Mouse (Mus musculus): ENCODE measurements around the gene P2ry14.

DNA sequence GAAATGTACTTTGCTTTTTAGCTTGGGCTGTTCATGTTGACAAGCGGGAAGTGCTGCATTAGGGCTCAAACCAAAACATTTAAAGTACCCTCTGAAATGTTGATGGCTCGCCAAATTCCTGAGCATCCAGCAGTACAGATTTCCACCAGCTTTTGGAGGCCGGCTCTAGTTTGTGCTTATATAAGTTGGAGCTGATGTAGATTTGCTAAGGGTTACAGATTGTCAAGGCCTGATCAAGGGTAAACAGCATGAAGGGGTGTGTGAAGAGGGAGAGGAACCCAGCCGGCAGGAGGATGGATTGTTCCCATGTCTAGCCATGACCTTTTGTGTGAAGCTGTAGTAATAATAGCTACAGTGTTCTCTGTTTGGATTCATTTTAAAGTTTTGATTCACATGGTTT, 22.3 kb downstream of the P2ry14 start:
- TF ChIP-seq SMC3 (IDR thresholded peaks at IDR 0.05; ENCODE audit: low read depth, low read length): no peak
- TF ChIP-seq ELF1 (IDR thresholded peaks at IDR 0.05; ENCODE audit: low read depth, low read length): no peak
- no peak for TF ChIP-seq CHD2 (IDR thresholded peaks at IDR 0.05; ENCODE audit: low read length)
- no peak for TF ChIP-seq GATA1 (IDR thresholded peaks at IDR 0.05; ENCODE audit: low read depth, low read length)
- no peak for TF ChIP-seq MAX (IDR thresholded peaks at IDR 0.05; ENCODE audit: low read length)
- no peak for TF ChIP-seq HCFC1 (IDR thresholded peaks at IDR 0.05; ENCODE audit: low read depth, low read length)
- TF ChIP-seq POLR2A (IDR thresholded peaks at IDR 0.05; ENCODE audit: control insufficient read depth in 1 of 2, insufficient read depth in 1 of 2, low read depth in 1 of 2, low read length in 2 of 2, poor library complexity in 1 of 2): no peak
- no peak for TF ChIP-seq TAL1 (IDR thresholded peaks at IDR 0.05; ENCODE audit: low read length)
- TF ChIP-seq CTCF (IDR thresholded peaks at IDR 0.05 in 2 of 3, conservative IDR thresholded peaks at IDR 0.05 in 1 of 3; ENCODE audit: control insufficient read depth in 1 of 3, insufficient read depth in 1 of 3, low read depth in 2 of 3, low read length in 3 of 3, poor library complexity in 1 of 3, severe bottlenecking in 1 of 3): no peak
- no peak for TF ChIP-seq EP300 (IDR thresholded peaks at IDR 0.05; ENCODE audit: low read depth in 1 of 2, low read length in 2 of 2)
- TF ChIP-seq USF1 (IDR thresholded peaks at IDR 0.05; ENCODE audit: low read depth, low read length): no peak
- TF ChIP-seq RAD21 (IDR thresholded peaks at IDR 0.05; ENCODE audit: low read depth, low read length): no peak
- no peak for TF ChIP-seq POLR2AphosphoS5 (IDR thresholded peaks at IDR 0.05; ENCODE audit: borderline replicate concordance, low read depth, low read length)
- no peak for TF ChIP-seq USF2 (IDR thresholded peaks at IDR 0.05; ENCODE audit: borderline replicate concordance in 1 of 2, insufficient read depth in 1 of 2, low read depth in 1 of 2, low read length in 2 of 2)
